Mouse (Mus musculus) megakaryocyte progenitor cell, adult 5-6 weeks (primary cell): ENCODE results near the gene Kcnj9. TPM values are rescaled to one million over a fixed set of nuclear protein-coding genes. Genes with fewer than 3 reads are reported as not detected.

Source experiments
- ATAC-seq: replicated peaks from 2 replicates; pipeline ENCODE4 v1.8.0; 2016; ENCODE audit warnings: mild to moderate bottlenecking, moderate TSS enrichment, inconsistent platforms; ENCODE audit not compliant: poor library complexity
- total RNA-seq, 2 experiments: library from RNA; stranded (forward) in 1 of 2; stranded (reverse) in 1 of 2; fragments of 157-497, 149-512 nt in 1 of 2; fragments of 200-1000 nt in 1 of 2; gene quantifications; 2 replicates each; pipeline versions ENCODE4 v1.2.3 to v1.2.4; 2015 to 2017

Kcnj9 gene
- total RNA-seq, 2 experiments from 2014 or later: not detected

- ATAC-seq: no peak
These were observed 15.3 kb downstream of the Kcnj9 start for GRCm38 (mm10) chr1:172313613-172314411.

DNA sequence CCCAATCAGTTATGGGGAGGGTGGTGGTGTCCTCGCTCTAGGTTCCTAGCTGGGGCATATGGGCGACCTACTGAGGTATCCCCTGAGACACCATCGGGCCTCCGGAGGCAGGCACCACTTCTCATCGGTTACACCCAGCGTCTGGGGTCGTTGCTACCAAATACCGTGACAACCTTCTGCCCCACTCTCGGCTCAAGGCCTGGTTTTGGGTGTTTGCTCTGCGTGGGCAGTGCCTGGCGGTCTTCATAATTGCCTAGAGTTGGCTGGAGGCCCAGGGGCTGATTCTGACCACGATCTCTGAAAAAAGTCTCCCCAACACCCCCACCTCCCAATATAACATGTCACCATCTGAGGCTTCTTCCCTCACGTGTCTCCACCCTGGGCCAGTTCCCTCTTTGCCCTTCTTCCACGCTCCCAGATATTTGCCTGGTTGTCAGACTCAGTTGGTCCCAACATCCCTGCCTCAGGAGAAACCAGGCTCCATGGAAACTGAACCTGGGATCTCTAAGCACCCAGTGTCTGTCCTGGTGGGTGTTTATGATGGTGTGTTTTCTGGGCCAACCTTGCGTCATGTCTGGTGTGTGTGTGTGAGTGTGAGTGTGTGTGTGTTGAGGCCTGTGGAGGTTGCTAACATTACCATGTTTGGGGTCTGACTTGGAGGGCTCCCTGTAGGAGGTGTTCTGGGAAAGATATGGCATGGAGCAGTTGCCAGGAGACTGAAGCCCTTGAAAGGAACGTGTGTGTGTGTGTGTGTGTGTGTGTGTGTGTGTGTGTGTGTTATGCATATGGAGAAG, 16.2 kb downstream of the Kcnj9 start:
- no peak for ATAC-seq

GRCm38 (mm10) chr1:172311921-172312767, 17.0 kb downstream of the Kcnj9 start:
- ATAC-seq: peak; percentile 42

DNA sequence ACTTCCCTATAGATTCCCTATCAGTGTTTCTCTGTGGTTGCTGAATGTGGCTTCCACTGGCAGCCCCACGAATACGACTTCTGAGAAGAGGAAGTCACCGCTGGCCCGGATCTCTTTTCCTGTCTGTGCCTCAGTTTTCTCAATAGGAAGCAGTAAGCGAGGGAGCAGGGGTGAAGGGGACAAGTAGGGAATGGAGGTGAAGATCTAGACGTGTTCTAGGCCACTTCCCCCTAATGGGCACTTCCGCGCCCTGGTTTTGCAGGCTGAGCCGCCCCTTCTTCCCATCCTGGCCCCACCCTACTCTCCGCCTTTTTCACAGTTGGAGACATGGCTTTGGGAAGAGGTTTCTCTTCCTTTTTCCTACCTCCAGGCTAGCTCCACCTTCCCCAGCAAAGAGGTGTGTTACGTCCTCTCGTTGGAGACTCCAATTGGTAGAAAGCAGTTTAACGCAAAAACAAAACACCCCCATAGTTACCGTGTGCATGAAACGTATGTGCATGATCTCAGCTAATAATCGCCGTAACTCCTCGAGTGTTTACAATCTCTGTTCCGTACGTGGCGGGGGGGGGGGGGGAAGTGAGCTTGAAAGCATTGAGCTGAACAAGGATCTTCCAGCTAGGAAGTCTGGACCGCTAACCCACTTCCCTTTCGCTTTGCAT, 17.7 kb downstream of the Kcnj9 start:
- peak; percentile 26 for ATAC-seq

- ATAC-seq: peak; percentile 49
These were observed 19.3 kb downstream of the Kcnj9 start for GRCm38 (mm10) chr1:172309699-172310398.

- no peak for ATAC-seq
These were observed 20.7 kb downstream of the Kcnj9 start for GRCm38 (mm10) chr1:172308409-172308808.

GRCm38 (mm10) chr1:172307936-172308335, 21.2 kb downstream of the Kcnj9 start:
- no peak for ATAC-seq

GRCm38 (mm10) chr1:172306885-172307284, 22.2 kb downstream of the Kcnj9 start:
- ATAC-seq: no peak

DNA sequence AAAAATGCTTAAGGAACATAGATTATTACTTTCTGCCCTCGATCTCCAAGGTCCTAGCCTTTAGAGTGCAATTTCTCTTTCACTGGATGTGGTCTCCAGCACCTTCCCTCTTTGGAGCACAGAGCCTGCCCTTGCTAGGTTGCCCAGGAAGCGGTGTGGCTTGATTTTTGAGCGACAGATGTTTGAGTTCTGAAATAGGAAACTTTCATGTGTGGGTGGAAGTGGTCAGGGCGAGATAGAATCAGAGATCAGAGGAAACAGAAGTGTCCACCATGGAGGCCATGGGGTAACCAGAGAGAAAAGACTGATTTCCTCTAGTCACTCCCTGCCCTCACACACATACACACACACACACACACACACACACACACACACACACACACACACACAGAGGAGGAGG, 22.9 kb downstream of the Kcnj9 start:
- ATAC-seq: peak; percentile 38

DNA sequence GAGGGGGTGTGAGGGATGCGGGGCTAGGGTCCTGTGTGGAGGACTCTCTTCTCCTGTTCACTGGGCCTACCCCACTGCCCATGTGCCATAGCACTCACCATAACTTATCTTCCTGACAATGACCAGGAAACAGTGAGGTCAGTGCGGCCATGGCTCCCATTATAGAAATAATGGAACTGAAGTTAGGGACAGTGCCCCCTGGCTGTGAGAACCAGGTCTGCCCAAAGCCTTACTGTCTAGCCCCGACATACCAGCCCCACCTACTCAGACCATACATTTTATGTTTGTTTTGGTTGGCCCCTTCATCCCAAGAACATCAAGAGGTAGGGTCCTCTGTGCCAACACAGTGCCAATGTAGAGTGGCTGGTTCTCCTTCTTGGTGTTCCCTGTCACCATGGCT, 23.5 kb downstream of the Kcnj9 start:
- ATAC-seq: no peak

DNA sequence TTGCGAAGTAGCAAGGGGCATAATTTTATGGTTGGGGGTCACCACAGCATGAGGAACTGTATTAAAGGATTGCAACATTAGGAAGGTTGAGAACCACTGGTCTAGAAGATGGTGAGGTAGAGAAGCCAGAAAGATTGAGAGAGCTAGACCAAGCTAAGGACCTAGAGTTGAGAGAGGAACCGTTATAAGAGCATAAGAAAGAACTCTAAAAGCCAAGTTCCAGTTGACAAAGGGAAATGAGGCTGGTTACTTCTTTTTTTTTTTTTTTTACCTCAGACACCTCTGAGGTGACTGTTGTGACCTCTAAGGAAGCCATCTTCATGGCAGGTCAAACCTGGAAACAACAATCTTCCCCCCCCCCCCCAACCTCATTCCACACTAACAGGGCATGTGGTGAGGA, 24.0 kb downstream of the Kcnj9 start:
- no peak for ATAC-seq

GRCm38 (mm10) chr1:172304443-172304842, 24.7 kb downstream of the Kcnj9 start:
- peak; percentile 68 for ATAC-seq

DNA sequence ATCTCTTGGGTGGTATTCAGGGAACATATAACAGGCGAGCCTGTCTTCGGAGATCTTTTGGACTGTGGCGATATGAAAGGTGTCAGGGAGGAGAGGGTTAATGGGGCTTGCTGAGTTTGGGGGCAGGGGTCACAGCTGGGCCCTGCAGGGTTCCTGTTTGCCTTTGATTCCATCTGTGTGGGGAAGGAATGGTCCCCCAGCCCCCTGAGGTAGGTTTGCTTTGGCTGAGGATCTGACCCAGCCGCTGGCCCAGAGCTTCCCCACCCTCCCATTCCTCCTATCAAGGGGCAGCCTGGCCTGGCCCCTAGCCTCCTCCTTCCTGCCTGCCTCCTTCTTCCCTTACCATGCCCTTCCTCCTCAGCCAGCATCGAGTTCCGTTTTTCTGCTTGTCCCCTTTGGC, 26.3 kb downstream of the Kcnj9 start:
- ATAC-seq: no peak

DNA sequence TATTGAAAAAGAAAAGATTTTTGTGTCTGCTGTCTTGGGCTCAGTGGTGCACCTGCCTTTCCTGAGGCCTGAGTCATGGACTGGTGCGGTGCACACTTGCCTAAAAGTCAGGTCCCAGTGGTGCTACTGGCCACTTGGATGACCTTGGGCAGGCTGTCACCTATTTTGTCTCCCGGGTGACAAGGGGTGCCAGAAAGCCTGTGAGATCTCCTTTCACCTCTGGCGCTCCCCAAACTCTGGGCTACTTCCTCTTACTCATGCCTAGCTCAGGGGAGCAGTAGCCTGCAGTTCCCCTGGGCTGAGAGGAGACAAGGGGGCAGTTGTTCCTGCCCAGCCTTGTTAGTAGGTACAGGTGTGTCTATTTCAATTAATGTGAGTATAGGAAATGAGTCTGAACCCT, 26.8 kb downstream of the Kcnj9 start:
- 0 out of 2 replicates have a peak, but pooled peaks have one; percentile 9 for ATAC-seq

DNA sequence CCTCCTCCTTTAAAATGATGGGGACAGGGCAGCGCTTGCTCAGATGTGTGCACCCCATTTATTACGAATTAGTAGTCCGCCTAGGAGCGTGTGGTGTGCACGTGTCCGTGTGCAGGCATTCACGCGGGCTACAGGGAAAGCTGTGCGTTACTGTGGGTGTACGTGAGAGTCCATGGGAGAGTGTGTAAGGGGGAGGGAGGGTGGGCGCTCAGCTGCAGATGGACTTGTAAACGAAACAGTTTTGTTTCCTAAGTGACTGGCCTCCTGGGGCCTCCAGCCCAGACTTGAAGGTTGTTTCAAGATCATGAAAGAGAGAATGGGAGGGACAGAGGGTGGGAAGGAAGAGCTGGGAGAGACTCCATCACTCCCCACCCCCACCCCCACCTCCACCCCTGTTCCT, 27.9 kb downstream of the Kcnj9 start:
- no peak for ATAC-seq

- no peak for ATAC-seq
These were observed 28.9 kb downstream of the Kcnj9 start for GRCm38 (mm10) chr1:172300247-172300646.

- ATAC-seq: no peak
These were observed 29.6 kb downstream of the Kcnj9 start for GRCm38 (mm10) chr1:172299528-172299927.

- ATAC-seq: no peak
These were observed 31.2 kb downstream of the Kcnj9 start, which contains the start of gene Atp1a2 for GRCm38 (mm10) chr1:172297611-172298537. Gene Atp1a2, minus strand, starts transcription at chr1:172298064.
